Mouse (Mus musculus) c-Kit-negative CD71-positive TER-119-positive erythroid progenitor cells, embryonic 14.5 days (primary cell): Measurements from ENCODE around the gene Nucb1.
"Not testable (repeated sequence)": the region's sequence is repeated elsewhere in the genome, so short reads cannot be mapped to it uniquely, and the experiment has no call there.

Source experiments
- DNase-seq: peaks from one replicate; pipeline ENCODE4 v3.0.0-alpha.2; 2013; ENCODE audit warnings: low read depth, low spot score

The Nucb1 gene

DNA sequence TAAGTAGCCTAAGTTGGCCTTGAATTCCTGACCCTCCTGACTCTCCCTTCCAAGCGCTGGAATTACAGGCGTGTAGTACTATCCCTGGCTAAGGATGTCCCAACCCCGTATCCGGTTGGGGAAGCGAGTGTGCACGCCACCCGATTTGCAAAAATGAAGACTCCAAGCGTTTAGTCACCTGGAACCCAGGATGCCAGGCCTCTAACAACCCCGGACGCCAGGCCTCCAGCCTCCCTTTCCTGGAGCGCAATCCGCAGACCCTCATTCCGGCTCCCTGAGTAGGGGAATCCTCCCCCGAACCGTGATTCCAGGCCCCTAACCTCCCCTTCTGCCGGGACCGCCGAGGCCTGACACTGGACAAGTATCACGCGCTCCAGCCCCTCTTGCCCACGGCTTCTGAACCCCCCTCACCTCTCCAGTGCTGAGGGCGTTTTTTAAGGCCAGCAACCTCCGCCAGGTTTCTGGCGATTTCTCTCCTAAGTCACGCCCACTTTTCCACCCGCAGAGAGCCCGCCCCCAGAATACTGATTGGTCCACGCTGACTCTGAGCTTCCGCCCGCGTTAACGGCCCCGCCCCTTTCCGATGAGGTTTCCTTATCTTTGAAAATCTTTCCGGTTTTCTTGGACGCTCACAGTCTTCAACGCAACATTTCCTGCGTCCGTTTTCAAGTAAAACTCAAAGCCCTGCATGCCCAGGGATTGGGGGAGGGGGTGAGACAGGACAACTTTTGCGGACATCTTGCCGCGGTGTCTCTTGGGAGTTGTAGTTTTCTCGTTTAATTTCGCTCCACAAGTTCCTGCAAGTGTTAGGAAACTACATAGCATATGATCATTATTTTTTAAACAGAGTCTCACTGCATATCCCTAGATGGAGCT lies at the start of gene Nucb1:
Gene Nucb1 (minus strand): TSS at position 495 of the 876 bp plus-strand sequence.
- DNase-seq = peak; percentile 92

DNA sequence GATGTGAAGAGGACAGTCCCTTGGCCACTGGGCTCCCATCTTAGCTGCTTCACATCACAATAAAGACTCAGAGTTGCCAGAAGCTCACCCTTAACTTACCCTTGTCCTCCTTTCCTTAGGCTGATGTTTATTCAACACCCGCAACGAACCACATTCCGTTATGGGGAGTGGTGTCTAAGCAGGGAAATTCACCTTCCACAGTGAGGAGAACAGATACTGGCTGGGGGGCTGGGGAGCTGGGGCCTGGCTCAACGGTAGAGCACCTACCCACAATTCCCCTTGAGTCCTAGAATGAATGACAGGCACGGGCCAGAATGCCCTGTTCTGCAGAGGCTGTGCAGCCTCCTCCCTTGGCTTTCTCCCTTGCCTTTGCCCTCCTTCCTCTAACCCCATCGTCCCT lies 48.7 kb upstream of the Nucb1 start:
- DNase-seq = no peak

DNA sequence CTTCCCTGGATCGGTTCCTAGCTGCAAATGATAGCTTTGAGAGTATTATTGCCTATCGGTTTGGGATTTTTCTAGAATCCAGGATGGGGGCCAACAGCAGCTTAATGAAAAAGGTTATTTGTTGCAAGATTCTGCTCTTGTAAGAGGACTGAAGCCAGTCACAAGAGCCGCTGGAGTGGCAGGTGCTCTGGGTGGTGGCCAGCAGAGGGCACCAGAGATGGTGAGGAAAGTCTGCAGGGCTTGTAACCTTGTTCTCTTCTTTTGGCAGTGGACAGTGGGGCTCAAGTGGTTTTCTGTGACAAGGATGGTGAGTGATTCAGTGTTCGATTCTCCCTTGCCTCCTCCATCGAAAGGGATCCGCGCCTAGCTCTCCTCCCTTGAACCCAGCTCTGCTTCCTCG lies 45.6 kb upstream of the Nucb1 start:
- peak; percentile 40 for DNase-seq

DNA sequence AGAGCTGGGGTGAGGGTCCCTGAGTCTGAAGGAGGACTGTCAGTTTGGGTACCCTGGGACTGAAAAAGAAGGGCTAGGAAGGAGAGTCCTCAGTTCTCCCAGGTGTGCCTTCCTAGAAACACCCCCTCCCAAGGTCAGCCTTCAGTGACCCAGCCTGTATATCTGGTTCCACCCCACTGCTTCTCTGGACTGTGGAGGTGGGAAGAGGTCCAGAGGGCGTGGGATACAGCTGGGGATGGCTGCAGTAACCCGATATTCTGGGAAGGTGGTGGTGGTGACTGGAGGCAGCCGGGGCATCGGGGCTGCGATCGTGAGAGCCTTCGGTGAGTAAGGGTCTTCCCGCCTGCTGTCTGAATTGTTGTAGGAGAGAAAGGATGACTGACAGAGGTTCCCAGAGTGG lies 44.5 kb upstream of the Nucb1 start, which contains the start of gene Hsd17b14:
Gene Hsd17b14 (plus strand): TSS at position 150 of the 400 bp plus-strand sequence.
- no peak for DNase-seq

DNA sequence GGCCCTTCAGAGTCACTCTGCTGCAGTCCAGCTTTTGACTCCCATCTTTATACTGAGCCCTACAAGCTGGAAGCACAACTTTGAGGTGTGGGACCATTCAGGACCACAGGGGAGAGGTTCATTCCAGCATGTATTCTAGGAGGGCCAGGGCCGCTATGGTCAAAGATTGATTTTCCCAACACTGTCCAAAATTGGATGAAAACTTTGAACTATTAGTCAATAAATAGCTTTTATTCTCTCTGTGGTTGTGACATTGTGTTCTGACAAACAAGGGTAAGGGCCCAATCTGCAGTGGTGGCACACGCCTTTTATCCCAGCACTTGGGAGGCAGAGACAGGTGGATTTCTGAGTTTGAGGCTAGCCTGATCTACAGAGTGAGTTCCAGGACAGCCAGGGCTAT lies 43.8 kb upstream of the Nucb1 start:
- no peak for DNase-seq

DNA sequence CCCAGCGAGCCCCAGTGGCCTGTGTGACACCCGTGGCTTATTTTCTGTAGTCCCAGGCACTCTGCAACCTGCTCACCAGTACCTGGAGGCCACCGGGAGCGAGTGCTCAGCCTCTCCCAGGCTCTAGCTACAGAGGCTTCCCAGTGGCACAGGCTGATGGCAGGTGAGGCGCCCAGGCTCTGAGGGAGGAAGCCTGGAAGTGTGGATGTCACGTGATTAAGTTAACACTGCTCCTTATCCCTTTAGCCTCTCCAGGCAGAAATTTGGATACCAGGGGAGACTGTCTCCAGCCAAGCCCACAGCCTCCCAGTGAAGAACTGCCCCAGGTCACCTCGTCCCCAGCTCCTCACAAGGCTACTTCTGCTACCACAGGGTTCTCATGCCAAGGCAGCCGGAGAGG lies 43.3 kb upstream of the Nucb1 start:
- no peak for DNase-seq

DNA sequence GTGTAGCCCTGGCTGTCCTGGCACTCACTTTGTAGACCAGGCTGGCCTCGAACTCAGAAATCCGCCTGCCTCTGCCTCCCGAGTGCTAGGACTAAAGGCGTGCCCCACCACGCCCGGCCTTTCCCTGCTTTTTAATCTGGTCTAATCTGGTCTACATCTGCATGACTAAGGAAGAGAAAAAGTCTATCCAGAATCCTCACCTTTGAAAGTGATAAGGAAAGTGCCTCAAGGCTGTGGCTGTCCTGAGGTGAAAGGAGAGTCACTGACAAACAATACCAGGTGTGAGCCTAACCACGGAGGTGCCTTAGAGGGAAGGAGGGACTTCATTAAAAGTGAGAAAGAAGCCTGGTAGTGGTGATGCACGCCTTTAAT lies 41.3 kb upstream of the Nucb1 start:
- DNase-seq = no peak

DNA sequence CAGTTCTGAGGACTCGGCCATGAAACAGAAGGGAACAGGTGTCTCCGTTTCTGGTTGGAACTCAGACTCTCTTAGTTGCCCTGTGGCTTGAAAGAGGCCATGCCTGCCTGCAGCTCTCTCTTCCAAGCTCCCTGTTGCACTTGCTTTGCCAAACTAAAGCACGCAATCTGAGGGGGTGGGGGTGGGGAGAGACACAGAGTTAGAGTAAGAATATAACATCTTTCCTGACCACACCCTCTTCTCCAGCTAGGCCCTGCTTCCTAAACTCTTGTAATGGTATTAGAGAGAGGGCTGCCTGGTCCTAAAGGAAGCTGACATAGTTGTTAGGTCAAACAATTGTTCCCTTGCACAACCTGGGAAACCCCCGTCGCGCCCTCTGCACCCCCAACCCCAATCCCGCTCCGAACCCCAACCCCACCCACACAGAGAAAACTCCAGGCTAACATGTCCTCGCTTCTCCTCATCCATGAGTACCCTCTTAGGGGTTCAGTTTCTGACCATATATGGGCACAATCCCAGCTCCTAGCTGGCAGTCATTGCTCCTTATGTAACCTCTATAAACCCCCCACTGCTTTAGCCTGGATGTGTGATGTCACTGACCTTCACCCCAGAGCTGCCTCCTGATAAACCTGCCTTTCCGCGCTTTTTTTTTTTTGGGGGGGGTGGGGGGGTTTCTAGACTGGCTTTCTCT lies 40.8 kb upstream of the Nucb1 start:
- no peak for DNase-seq

DNA sequence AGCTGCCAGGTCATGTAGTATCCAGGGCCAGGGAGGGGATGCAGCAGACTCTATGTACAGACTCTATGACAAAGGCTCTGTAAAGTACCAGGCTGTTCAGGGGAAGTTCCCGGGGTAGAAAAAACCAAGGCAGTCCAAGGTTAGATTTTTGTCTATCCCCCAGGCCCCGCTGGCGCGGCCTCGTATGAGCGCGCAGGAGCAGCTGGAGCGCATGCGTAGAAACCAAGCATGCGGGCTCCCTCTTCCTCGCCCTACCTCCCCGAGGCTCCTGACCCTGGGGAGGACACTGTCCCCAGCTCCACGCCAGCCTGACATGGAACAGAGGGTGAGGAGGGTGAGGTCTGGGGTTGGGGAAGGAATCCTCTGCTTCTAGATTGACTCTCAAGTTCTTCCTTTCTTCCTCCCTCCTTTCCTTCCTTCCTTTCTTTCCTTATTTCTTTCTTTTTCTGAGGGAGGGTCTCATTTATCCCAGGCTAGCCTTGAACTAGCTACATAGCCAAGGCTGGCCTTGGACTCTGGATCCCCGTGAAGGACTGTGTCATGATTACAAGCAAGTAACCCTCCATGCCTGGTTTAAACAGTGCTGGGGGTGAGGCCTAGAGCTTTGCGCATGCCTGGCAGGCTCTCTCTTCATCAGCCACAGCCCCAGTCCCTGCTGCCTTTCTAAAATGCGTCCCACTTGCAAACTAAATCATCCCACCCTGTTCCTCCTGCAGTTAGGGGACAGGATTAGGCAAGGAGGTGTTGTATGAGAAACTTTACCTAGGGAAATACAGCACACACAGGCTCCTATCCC lies 39.6 kb upstream of the Nucb1 start:
- DNase-seq = no peak

DNA sequence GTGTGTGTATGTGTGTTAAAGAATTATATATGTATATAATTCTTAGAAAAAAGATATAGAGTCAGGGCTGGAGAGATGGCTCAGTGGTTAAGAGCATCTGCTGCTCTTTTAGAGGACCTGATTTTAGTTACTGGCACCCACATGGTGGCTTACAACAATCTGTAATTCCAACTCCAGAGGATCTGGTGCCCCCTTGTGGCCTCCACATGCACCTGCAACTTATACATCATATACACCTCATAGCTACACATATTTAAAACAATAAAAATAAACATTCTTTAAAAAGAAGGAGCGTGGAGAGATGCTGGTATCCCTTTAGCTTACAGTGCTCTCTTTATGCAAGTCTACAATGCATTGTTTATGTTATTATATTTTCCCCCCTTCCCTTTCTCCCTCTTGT lies 34.3 kb upstream of the Nucb1 start:
- DNase-seq = no peak

DNA sequence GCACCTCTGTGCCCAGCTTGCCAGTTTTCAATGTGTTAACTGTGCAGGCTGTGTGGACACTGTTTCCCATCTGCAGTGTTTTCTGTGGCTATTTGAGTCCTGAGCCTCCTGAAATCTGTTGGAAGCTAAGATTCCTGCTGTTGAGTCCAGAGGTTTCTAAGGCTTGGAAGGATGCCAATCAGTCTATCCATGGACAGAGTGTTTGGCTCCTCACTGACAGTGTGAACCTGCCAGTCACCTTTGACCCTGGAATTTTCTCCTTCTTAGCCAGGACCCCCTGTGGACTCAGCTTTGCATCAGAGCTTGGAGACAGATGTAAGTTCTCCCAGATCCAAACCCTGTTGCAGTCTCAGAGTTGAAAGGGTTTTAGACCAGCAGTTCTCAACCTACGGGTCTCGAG lies 30.0 kb upstream of the Nucb1 start:
- no peak for DNase-seq

DNA sequence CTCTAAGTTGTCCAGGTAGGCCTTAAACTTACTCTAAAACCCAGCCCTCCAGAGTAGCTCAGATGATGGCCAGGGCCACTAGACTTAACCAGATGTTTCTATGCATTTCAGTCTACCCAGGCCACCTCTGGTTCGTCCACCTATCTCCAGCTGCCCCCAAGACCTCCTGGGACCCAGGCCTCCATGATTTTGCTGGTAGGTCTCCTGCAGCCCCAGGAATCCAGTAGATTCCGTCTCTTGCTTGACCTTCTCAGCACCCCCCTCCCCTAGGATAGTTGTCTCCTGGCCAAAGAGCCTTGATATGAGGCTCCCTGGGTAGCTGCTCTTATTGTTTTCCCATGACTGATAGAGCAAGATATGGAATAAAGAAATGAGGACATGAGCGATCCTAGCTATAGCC lies 28.9 kb upstream of the Nucb1 start:
- DNase-seq = no peak

DNA sequence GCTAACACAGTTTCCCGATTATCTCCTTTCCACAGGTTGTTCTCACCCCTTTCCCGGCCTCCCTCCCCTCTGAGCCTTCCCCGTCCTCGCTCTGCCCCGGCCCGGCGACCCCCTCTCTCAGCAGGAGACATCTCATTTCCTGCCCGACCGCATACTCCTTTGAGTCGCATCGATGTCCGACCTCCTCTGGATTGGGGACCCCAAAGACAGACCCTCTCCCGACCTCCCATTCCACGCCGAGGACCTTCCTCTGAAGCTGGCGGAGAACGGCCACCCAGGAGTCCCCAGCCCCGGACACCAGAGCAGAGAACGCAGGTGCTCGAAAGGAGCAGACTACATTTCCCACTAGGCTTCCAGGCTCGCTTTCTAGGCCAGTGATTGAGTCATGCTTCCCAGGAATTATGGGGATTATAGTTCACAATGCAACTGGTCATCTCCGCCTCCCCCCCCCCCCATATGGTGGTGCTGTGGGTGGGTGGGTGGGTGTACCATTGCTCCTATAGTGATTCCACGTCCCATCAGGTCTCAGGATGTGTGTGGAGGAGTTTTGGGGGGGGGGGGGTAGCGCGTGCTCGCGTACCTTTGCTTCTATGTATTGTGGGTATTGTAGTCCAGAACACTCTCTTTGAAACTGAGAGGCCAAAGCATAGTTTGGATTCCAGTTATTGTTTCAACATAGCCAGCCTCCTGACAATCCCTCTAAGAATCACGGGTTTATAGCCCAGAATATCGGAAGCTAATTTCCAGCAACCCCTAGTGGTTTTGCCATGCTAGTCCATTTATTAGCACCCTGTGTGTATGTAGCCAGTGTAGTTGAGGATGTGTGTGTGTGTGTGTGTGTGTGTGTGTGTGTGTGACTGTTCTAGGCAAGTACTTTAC lies 28.2 kb upstream of the Nucb1 start:
- no peak for DNase-seq

DNA sequence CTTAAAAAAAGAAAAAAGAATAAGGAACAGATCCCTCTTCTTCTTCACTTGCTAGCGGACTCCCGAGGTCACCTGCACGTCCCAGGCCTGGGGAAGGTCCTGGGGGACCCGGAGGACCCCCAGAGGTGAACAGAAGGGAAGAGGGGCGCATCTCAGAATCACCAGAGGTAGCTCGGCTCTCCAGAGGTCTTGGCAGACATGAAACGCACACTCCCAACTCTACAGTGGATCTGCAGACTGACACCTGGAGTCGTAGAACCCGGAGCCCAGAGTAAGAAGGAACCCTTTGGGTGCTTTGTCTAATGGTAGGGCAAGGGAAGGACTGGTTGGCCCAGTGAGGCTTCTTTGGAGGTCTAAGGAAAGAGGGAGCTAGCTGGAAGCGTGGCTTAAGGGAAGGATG lies 27.4 kb upstream of the Nucb1 start:
- no peak for DNase-seq

DNA sequence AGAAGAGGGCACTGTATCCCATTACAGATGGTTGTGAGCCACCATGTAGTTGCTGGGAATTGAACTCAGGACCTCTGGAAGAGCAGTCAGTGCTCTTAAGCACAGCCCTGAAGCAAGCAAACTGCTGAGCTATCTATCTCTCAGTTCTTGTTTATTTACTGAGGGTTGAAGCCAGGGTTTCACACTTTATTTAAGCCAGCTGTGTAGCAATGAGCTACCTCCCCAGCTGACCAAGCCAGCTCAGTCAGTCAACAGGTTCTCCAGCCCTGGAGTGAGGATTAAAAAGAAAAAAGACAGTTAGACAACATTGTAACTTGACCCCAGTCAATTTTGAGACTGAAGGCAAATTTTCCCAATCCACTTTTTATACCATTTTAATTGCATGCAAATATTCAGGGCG lies 25.5 kb upstream of the Nucb1 start:
- DNase-seq = no peak

DNA sequence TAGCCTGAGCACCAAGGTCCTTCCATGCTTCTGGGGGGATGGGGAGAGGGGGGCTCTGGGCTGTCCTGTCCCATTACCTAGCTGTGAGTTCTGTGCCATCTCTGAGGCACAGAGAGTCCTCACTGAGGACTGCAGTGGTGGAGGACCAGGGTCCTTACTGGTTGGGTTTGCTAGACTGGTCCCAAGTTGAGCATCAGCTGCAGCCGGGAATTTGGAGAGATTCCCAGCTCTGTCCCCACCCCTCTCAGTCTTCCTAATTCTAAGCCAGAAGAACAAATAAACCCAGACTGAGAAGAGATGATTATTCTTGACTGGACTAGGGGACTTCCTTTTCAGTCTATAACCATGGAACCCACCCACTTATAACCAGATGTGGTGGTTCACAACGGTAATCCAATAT lies 20.4 kb upstream of the Nucb1 start:
- DNase-seq = no peak

DNA sequence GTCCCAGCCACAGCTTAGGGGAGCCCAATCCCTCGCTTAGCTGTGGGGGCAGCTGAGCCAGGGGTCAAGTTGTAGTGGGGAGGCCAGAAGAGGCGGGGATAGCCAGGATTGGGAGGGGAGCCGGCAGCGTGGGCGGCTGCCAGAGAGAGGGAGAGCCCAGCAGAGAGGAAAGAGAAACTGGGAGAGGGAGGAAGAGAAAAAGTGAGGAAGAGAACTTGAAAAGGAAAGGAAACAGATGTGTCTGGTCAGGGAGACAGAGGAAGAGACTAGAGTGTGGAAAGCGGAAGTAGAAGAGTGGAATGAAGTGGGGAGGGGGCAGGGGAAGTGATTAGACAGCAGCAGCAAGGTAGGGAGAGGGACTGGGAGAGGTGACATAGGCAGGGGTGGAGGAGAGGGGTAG lies 19.3 kb upstream of the Nucb1 start:
- no peak for DNase-seq

DNA sequence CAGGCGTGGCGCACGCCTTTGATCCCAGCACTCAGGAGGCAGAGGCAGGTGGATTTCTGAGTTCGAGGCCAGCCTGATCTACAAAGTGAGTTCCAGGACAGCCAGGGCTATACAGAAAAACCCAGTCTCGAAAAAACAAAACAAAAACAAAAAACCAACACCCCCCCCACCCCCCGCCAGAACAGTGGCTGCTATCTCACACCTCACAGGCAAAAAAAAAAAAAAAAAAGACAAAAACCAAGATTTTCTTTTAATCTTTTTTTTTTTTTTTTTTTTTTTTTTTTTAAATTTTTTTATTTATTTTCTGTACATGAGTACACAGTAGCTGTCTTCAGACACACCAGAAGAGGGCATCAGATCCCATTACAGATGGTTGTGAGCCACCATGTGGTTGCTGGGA lies 17.0 kb upstream of the Nucb1 start:
- not testable (repeated sequence) for DNase-seq

DNA sequence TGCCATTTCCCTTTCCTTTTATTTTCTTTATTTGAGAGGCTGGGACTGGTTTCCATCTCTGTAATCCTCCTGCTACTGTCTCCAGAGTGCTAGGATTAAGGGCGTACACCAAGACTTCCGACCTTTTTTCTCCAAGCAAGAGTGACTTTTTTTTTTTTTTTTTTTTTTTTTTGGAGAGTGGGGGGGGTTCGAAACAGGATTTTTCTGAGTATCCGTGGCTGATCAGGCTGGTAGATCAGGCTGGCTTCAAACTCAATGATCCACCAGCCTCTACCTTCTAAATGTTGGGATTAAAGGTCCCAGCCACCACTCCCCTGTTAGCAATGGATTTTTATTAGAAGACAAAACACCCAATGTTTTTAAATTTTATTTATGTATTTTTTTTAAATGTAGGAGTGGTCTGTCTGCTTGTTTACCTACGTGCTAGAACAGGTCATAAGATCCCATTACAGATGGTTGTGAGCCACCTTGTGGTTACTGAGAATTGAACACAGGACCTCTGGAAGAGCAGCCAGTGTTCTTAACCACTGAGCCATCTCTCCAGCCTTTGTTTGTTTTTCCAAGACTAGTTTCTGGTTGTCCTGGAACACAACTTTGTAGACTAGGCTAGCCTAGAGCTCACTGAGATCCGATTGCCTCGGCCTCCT lies 16.4 kb upstream of the Nucb1 start:
- no peak for DNase-seq

DNA sequence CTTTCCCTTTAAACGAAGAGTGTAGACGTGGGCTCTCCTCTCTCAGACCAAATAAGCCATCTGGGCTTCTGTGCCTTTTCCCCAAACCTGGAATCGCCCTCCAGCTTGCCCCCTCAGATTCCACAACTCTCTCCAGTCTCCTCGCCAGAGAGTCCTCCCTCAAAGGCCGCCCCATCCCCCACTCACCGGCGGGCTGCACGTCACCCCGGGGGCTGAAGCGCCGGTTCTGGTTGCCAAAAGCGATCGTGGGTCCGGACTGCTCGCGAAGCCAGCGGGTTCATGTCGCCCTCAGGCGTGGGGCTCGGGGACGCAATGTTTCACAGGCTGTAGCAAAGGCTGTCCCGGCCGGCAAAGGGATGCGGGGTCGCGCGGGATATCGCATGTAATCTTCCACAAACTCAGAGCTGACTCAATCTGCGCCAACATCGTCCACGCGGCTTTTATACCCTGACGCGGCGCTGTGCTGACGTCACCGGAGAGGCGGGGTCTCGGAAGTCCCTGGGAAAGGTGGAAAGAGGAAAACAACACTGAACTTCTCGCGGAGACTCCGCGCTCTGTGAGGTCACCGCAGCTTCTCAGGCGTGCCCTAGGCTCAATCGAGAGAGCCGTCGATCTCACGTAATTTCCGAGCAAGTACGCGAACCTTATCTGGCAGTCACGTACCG lies 15.7 kb upstream of the Nucb1 start, which contains the start of the genes Ppp1r15a and Plekha4:
Gene Ppp1r15a (minus strand): TSS at position 460 of the 665 bp plus-strand sequence.
Gene Plekha4 (plus strand): TSS at position 522 of the 665 bp plus-strand sequence.
- DNase-seq = peak; percentile 91
